12 mouse cellular contexts compared by ENCODE assay signal in genomic region chr19:58980056-58980440, GRCm38 (mm10). TPM values are rescaled to one million over a fixed set of nuclear protein-coding genes. Genes with fewer than 3 reads are reported as not detected.
A peak's percentile ranks its signal among the peaks of the same experiment; 100 is the strongest.
DNase-seq lines count a peak whose midpoint lies in the region; ATAC-seq and TF ChIP-seq lines count a peak whose summit lies in the region.
"Had no signal": no experiment of that assay in that cellular context is flagged by ENCODE, and none has a peak within 500 bp of the region (broad histone marks: within the 10 kb centered on the region; RNA-seq: fewer than 3 reads in every experiment).

No protein-coding gene starts in this region.

- no peak for TF ChIP-seq CTCF in kidney, postnatal 0 days (IDR thresholded peaks at IDR 0.05; ENCODE audit: low read depth)

- no peak overlapping the region for H3K27ac ChIP-seq in embryonic facial prominence, embryonic 13.5 days
- no peak overlapping the region for H3K27ac ChIP-seq in embryonic facial prominence, embryonic 10.5 days (replicated peaks)
- no peak overlapping the region for H3K27ac ChIP-seq in kidney, postnatal 0 days
- no peak overlapping the region for H3K27ac ChIP-seq in forebrain, embryonic 12.5 days
- no peak overlapping the region for H3K27ac ChIP-seq in midbrain, embryonic 16.5 days (ENCODE audit: low read length)

- peak overlapping the region; percentile 22; the same call in 1 of the 2 replicates for H3K4me2 ChIP-seq in embryonic facial prominence, embryonic 13.5 days
- peak overlapping the region; percentile 23 for H3K4me2 ChIP-seq in kidney, postnatal 0 days (ENCODE audit: low read length)
- H3K4me2 ChIP-seq in forebrain, embryonic 12.5 days, result peak overlapping the region; percentile 32
- H3K4me2 ChIP-seq in midbrain, embryonic 16.5 days (ENCODE audit: low read length), result peak overlapping the region; percentile 7
- H3K4me2 ChIP-seq: heart, embryonic 12.5 days had no signal

- no peaks in the 10 kb centered on the region for H3K9me3 ChIP-seq in embryonic facial prominence, embryonic 13.5 days
- H3K9me3 ChIP-seq in embryonic facial prominence, embryonic 10.5 days, result no peaks in the 10 kb centered on the region
- no peaks in the 10 kb centered on the region for H3K9me3 ChIP-seq in kidney, postnatal 0 days (replicated peaks; ENCODE audit: low read length)
- H3K9me3 ChIP-seq in forebrain, embryonic 12.5 days, result no peaks in the 10 kb centered on the region
- H3K9me3 ChIP-seq in midbrain, embryonic 16.5 days (replicated peaks; ENCODE audit: control insufficient read depth, low read length, poor library complexity, severe bottlenecking), result no peaks in the 10 kb centered on the region
- H3K9me3 ChIP-seq: G1E; heart, embryonic 12.5 days had no signal

- H3K4me1 ChIP-seq in embryonic facial prominence, embryonic 13.5 days, result peaks cover 21% of the 10 kb centered on the region
- peaks cover 43% of the 10 kb centered on the region for H3K4me1 ChIP-seq in embryonic facial prominence, embryonic 10.5 days
- H3K4me1 ChIP-seq in kidney, postnatal 0 days (replicated peaks; ENCODE audit: insufficient read depth, low read length), result no peaks in the 10 kb centered on the region; the same call in 1 of the 2 replicates
- peaks cover 34% of the 10 kb centered on the region for H3K4me1 ChIP-seq in forebrain, embryonic 12.5 days
- peaks cover 16% of the 10 kb centered on the region for H3K4me1 ChIP-seq in midbrain, embryonic 16.5 days (ENCODE audit: control insufficient read depth, insufficient read depth, low read length)
- H3K4me1 ChIP-seq: heart, embryonic 12.5 days had no signal

- DNase-seq in embryonic facial prominence, embryonic 10.5 days (ENCODE audit: low spot score), result no peak
- no peak for DNase-seq in kidney, postnatal 0 days (ENCODE audit: low spot score)
- no peak for DNase-seq in kidney, adult 18-20 months
- DNase-seq in testis, postnatal 10 days (ENCODE audit: low spot score), result no peak
- DNase-seq: thymus, postnatal 25 days had no signal

- no peak overlapping the region for H3K9ac ChIP-seq in embryonic facial prominence, embryonic 13.5 days
- no peak overlapping the region for H3K9ac ChIP-seq in kidney, postnatal 0 days (ENCODE audit: low read depth, low read length)
- no peak overlapping the region for H3K9ac ChIP-seq in forebrain, embryonic 12.5 days
- H3K9ac ChIP-seq in midbrain, embryonic 16.5 days (ENCODE audit: low read depth, low read length), result no peak overlapping the region
- H3K9ac ChIP-seq: heart, embryonic 12.5 days had no signal

- no peak for ATAC-seq in embryonic facial prominence, embryonic 13.5 days (ENCODE audit: insufficient number of reproducible peaks, insufficient read depth, low FRiP score, low TSS enrichment, low read depth)
- no peak for ATAC-seq in kidney, postnatal 0 days (replicated peaks; ENCODE audit: low FRiP score, low read depth)
- ATAC-seq in forebrain, embryonic 12.5 days (ENCODE audit: low FRiP score), result no peak
- no peak for ATAC-seq in midbrain, embryonic 16.5 days
- ATAC-seq in megakaryocyte progenitor cell, adult 5-6 weeks (replicated peaks; ENCODE audit: poor library complexity), result no peak

- WGBS in embryonic facial prominence, embryonic 13.5 days, result 63% methylated on average over 5 of the region's 5 CpGs
- WGBS in embryonic facial prominence, embryonic 10.5 days, result 63% methylated on average over 5 of the region's 5 CpGs
- WGBS in kidney, postnatal 0 days, result 67% methylated on average over 5 of the region's 5 CpGs
- WGBS in forebrain, embryonic 12.5 days, result 23% methylated on average over 5 of the region's 5 CpGs
- 25% methylated on average over 5 of the region's 5 CpGs for WGBS in midbrain, embryonic 16.5 days

- no peak overlapping the region for H3K4me3 ChIP-seq in embryonic facial prominence, embryonic 13.5 days
- no peak overlapping the region for H3K4me3 ChIP-seq in embryonic facial prominence, embryonic 10.5 days
- H3K4me3 ChIP-seq in kidney, postnatal 0 days (replicated peaks; ENCODE audit: low read depth, low read length), result 0 out of 2 replicates have a peak overlapping the region, but pooled peaks have one; percentile 13
- H3K4me3 ChIP-seq in forebrain, embryonic 12.5 days (replicated peaks), result 0 out of 2 replicates have a peak overlapping the region, but pooled peaks have one; percentile 0
- H3K4me3 ChIP-seq in midbrain, embryonic 16.5 days (ENCODE audit: low read depth, low read length), result no peak overlapping the region

- H3K27me3 ChIP-seq in embryonic facial prominence, embryonic 13.5 days, result peaks cover 34% of the 10 kb centered on the region
- H3K27me3 ChIP-seq in embryonic facial prominence, embryonic 10.5 days (replicated peaks; ENCODE audit: low read depth, poor library complexity, severe bottlenecking), result peaks cover 60% of the 10 kb centered on the region
- no peaks in the 10 kb centered on the region for H3K27me3 ChIP-seq in kidney, postnatal 0 days (ENCODE audit: insufficient read depth, low read length)
- H3K27me3 ChIP-seq in forebrain, embryonic 12.5 days, result peaks cover 75% of the 10 kb centered on the region
- peaks cover 46% of the 10 kb centered on the region for H3K27me3 ChIP-seq in midbrain, embryonic 16.5 days (ENCODE audit: control insufficient read depth, insufficient read depth, low read depth, low read length)

- no peaks in the 10 kb centered on the region for H3K36me3 ChIP-seq in embryonic facial prominence, embryonic 13.5 days
- no peaks in the 10 kb centered on the region for H3K36me3 ChIP-seq in embryonic facial prominence, embryonic 10.5 days (replicated peaks)
- H3K36me3 ChIP-seq in kidney, postnatal 0 days (ENCODE audit: insufficient read depth, low read length), result no peaks in the 10 kb centered on the region
- H3K36me3 ChIP-seq in forebrain, embryonic 12.5 days (replicated peaks), result no peaks in the 10 kb centered on the region
- 0 out of 2 replicates have a peak, but pooled peaks cover 2% of the 10 kb centered on the region for H3K36me3 ChIP-seq in midbrain, embryonic 16.5 days (ENCODE audit: control insufficient read depth, insufficient read depth, low read length)
- H3K36me3 ChIP-seq: G1E; heart, embryonic 12.5 days had no signal

RNA-seq across cellular contexts. Expression of gene Hspa12a, which starts 36.6 kb away (rescaled TPM):
- polyA plus RNA-seq in embryonic facial prominence, embryonic 13.5 days (2015; fragmentation: Nextera tagmentation; extraction: Ambion mirVana), result 3.8 and 4.7 TPM in 2 replicates
- polyA plus RNA-seq in embryonic facial prominence, embryonic 10.5 days (2016; fragmentation: Nextera tagmentation; extraction: Ambion mirVana), result 8.1 TPM in 2 replicates
- 13.4 and 14.5 TPM in 2 replicates for polyA plus RNA-seq in kidney, postnatal 0 days (2015; fragmentation: Nextera tagmentation; extraction: Ambion mirVana)
- 17.0 and 18.1 TPM in 2 replicates for polyA plus RNA-seq in forebrain, embryonic 12.5 days (2016; fragmentation: Nextera tagmentation; extraction: Ambion mirVana)
- 50.6 and 57.9 TPM in 2 replicates for polyA plus RNA-seq in midbrain, embryonic 16.5 days (2015; fragmentation: Nextera tagmentation; extraction: Ambion mirVana)
- 0.39 and 0.64 TPM in 2 replicates for total RNA-seq in megakaryocyte progenitor cell, adult 5-6 weeks (2015)
- total RNA-seq in megakaryocyte progenitor cell, adult 5-6 weeks (2017), result not detected in 2 replicates
- total RNA-seq: common myeloid progenitor, adult 5-6 weeks had no signal
- polyA plus RNA-seq: G1E had no signal

RNA-seq across cellular contexts. Expression of gene Eno4, which starts 36.8 kb away (rescaled TPM):
- polyA plus RNA-seq in embryonic facial prominence, embryonic 13.5 days (2015; fragmentation: Nextera tagmentation; extraction: Ambion mirVana), result 0.24 and 0.26 TPM in 2 replicates
- polyA plus RNA-seq in embryonic facial prominence, embryonic 10.5 days (2016; fragmentation: Nextera tagmentation; extraction: Ambion mirVana), result 1.1 TPM in 2 replicates
- 0.37 and 0.51 TPM in 2 replicates for polyA plus RNA-seq in kidney, postnatal 0 days (2015; fragmentation: Nextera tagmentation; extraction: Ambion mirVana)
- polyA plus RNA-seq in forebrain, embryonic 12.5 days (2016; fragmentation: Nextera tagmentation; extraction: Ambion mirVana), result 0.79 and 1.6 TPM in 2 replicates
- polyA plus RNA-seq in midbrain, embryonic 16.5 days (2015; fragmentation: Nextera tagmentation; extraction: Ambion mirVana), result 1.9 and 2.2 TPM in 2 replicates
- total RNA-seq in megakaryocyte progenitor cell, adult 5-6 weeks (2015), result not detected in 2 replicates
- total RNA-seq in megakaryocyte progenitor cell, adult 5-6 weeks (2017), result not detected in 2 replicates
- total RNA-seq: common myeloid progenitor, adult 5-6 weeks had no signal

Comparison
In these comparisons a context has a peak if more than half of its experiments do, and no peak if none do; other contexts are left out.
1. H3K4me3 ChIP-seq: peak in kidney, postnatal 0 days (single experiment) and forebrain, embryonic 12.5 days (single experiment); none in embryonic facial prominence, embryonic 13.5 days (single experiment), embryonic facial prominence, embryonic 10.5 days (single experiment) and midbrain, embryonic 16.5 days (single experiment).
2. Peak in every context shown above with its lines, with median percentiles within 50 percentile points of each other: H3K4me2 ChIP-seq.